Mouse (Mus musculus) liver, postnatal 0 days (tissue): ENCODE data around the gene Efna5.

Source experiments
- CTCF ChIP-seq: sonication (generic); IDR thresholded peaks from 2 replicates; pipeline ENCODE4 v1.5.1; 2016; ENCODE audit warnings: antibody characterized with exemption, low read depth
- EP300 ChIP-seq: IDR thresholded peaks from 2 replicates; pipeline ENCODE4 v1.6.1; 2016; ENCODE audit warnings: antibody characterized with exemption, low read depth, mild to moderate bottlenecking

GRCm38 (mm10) chr17:62628474-62628873 is 252.6 kb downstream of the Efna5 start:
- TF ChIP-seq CTCF (no peak), EP300 (no peak)
